Mouse (Mus musculus): ENCODE measurements around the gene Pus10. TPM values are rescaled to one million over a fixed set of nuclear protein-coding genes. Genes with fewer than 3 reads are reported as not detected.

Pus10 gene
- total and polyA plus RNA-seq, 3 experiments: 43.4 to 416 (median 52.5) TPM

DNA sequence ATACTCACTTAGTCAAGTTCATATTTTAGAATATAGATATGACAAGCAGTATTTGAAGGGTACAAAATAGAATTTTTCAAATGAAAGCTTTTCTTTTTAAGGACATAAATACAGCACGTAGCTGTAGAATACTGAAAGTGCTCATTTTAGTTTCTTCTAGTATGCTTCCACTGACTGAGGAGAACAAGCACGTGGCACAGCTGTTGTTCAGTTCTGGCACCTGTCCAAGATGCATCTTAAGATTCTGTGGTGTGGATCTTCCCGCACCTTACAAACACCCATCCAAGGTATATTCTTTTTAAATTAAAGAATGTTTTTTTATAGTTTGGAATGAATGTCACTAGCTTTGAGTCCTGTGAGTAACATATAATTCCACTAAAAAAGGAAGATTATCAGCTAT is 1.7 kb downstream of the Pus10 start (continued):
- TF ChIP-seq CHD1 (IDR thresholded peaks at IDR 0.05; ENCODE audit: low read depth, low read length) (no peak; the same call in 1 of the 2 replicates), POLR2A (IDR thresholded peaks at IDR 0.05; ENCODE audit: control insufficient read depth in 1 of 2, insufficient read depth in 1 of 2, low read depth in 1 of 2, low read length in 2 of 2, poor library complexity in 1 of 2) (no peak), MYC (IDR thresholded peaks at IDR 0.05; ENCODE audit: low read depth, low read length) (peak; percentile 99), TCF12 (IDR thresholded peaks at IDR 0.05; ENCODE audit: low read depth, low read length) (no peak), ZNF384 (IDR thresholded peaks at IDR 0.05; ENCODE audit: low read depth, low read length) (no peak), HCFC1 (IDR thresholded peaks at IDR 0.05; ENCODE audit: low read depth, low read length) (no peak), MAZ (IDR thresholded peaks at IDR 0.05; ENCODE audit: low read depth, low read length) (peak; percentile 18; the same call in 1 of the 2 replicates), POLR2AphosphoS5 (IDR thresholded peaks at IDR 0.05; ENCODE audit: borderline replicate concordance, low read depth, low read length) (no peak), CTCF (IDR thresholded peaks at IDR 0.05 in 2 of 3, conservative IDR thresholded peaks at IDR 0.05 in 1 of 3; ENCODE audit: control insufficient read depth in 1 of 3, insufficient read depth in 1 of 3, low read depth in 2 of 3, low read length in 3 of 3, poor library complexity in 1 of 3, severe bottlenecking in 1 of 3) (no peak), ELF1 (IDR thresholded peaks at IDR 0.05; ENCODE audit: low read depth, low read length) (no peak), ETS1 (IDR thresholded peaks at IDR 0.05; ENCODE audit: low read depth, low read length) (peak; percentile 68), E2F4 (IDR thresholded peaks at IDR 0.05; ENCODE audit: borderline replicate concordance, low read depth, low read length) (no peak), MAX (IDR thresholded peaks at IDR 0.05; ENCODE audit: low read length) (peak; percentile 99), UBTF (IDR thresholded peaks at IDR 0.05; ENCODE audit: borderline replicate concordance, insufficient read depth, low read depth, low read length) (no peak), SIN3A (IDR thresholded peaks at IDR 0.05; ENCODE audit: low read length) (peak; percentile 91)

DNA sequence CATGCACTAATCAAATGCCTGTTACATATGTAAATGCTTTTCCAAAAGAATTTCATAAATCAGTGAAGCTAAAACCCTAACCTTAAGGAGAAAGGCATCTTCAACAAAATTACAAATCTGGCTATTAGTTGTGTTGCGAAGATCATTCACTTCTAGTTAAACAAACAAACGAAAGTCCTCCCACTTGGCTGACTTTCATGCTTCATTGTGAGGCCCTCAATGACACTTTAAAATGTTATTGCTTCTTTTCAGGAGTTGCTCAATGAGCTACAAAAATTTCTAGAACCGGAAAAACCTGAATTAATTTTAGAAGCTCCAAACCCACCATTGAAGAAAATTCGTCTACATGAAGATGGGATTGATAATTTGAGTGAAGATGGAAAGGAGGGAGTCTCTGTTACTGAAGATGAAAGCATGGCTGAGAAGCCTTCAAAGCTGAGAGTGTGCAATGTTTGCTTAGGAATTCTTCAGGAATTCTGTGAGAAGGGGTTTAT is 6.8 kb downstream of the Pus10 start:
- DNase-seq (ENCODE audit: low read depth, low spot score): no peak
- H3K9ac ChIP-seq (ENCODE audit: control insufficient read depth, low read depth, low read length, poor library complexity, severe bottlenecking): no peak overlapping the region
- H3K79me2 ChIP-seq (ENCODE audit: control insufficient read depth, insufficient read depth, low read length, poor library complexity): peaks cover 7% of the 10 kb centered on the region
- no peaks in the 10 kb centered on the region for H3K9me3 ChIP-seq (replicated peaks; ENCODE audit: insufficient read depth, low read length)
- TF ChIP-seq NELFE (IDR thresholded peaks at IDR 0.05; ENCODE audit: low read depth, low read length) (no peak), EP300 (IDR thresholded peaks at IDR 0.05; ENCODE audit: low read depth in 1 of 2, low read length in 2 of 2) (no peak), MAFK (IDR thresholded peaks at IDR 0.05; ENCODE audit: borderline replicate concordance, low read depth, low read length) (no peak), TAL1 (IDR thresholded peaks at IDR 0.05; ENCODE audit: low read length) (no peak), NRF1 (IDR thresholded peaks at IDR 0.05; ENCODE audit: insufficient read depth, low read depth, low read length, poor library complexity, severe bottlenecking) (no peak), UBTF (IDR thresholded peaks at IDR 0.05; ENCODE audit: borderline replicate concordance, insufficient read depth, low read depth, low read length) (no peak), ZKSCAN1 (IDR thresholded peaks at IDR 0.05; ENCODE audit: low read depth, low read length) (no peak), JUND (IDR thresholded peaks at IDR 0.05; ENCODE audit: low read depth, low read length) (no peak)
- no peaks in the 10 kb centered on the region for H3K4me1 ChIP-seq (ENCODE audit: control insufficient read depth in 1 of 2, insufficient read depth in 2 of 2, low read length in 2 of 2)
- no peak overlapping the region for H3K4me3 ChIP-seq (ENCODE audit: control insufficient read depth in 1 of 2, insufficient read depth in 1 of 2, low read depth in 2 of 2, low read length in 2 of 2)
- H3K27me3 ChIP-seq (ENCODE audit: control insufficient read depth in 1 of 2, insufficient read depth in 2 of 2, low read length in 2 of 2): no peaks in the 10 kb centered on the region
- peaks cover 5 to 35% of the 10 kb centered on the region in 2 experiments for H3K36me3 ChIP-seq (ENCODE audit: control insufficient read depth in 1 of 2, insufficient read depth in 2 of 2, low read length in 2 of 2)
- no peak overlapping the region for H3K27ac ChIP-seq (ENCODE audit: control insufficient read depth, low read depth, low read length)

Measured in MEL (cell line).